Mouse (Mus musculus) stomach, embryonic 16.5 days (tissue): ENCODE measurements at regions not wholly inside any gene's neighbourhood (a gene's known extent, or its start where the extent isn't known, plus 50 kb on each side); places are given as distances from the start of the nearest gene placed in this dataset.

Source experiments
- ATAC-seq: fragments of 200-750 bp; cut with Nextera tagmentation; 2 replicates; pipeline ENCODE4 v1.8.0; 2017; ENCODE audit warnings: moderate number of reproducible peaks, moderate TSS enrichment; ENCODE audit not compliant: insufficient read depth, low FRiP score
- H3K27ac ChIP-seq: fragments of 300-500 bp; sonication (generic); 2 replicates; pipeline ENCODE4 v1.5.1; 2014; ENCODE audit warnings: low read length
- H3K27me3 ChIP-seq: fragments of 300-500 bp; sonication (generic); 2 replicates; pipeline ENCODE4 v1.6.1; 2014; ENCODE audit warnings: low read length, control low read depth, mixed read lengths; ENCODE audit not compliant: control insufficient read depth, insufficient read depth
- H3K36me3 ChIP-seq: fragments of 300-500 bp; sonication (generic); 2 replicates; pipeline ENCODE4 v1.6.1; 2014; ENCODE audit warnings: low read length; ENCODE audit not compliant: control insufficient read depth, insufficient read depth
- H3K4me1 ChIP-seq: fragments of 300-500 bp; sonication (generic); 2 replicates; pipeline ENCODE4 v1.6.1; 2014; ENCODE audit warnings: low read length, control low read depth, mixed read lengths; ENCODE audit not compliant: control insufficient read depth, insufficient read depth
- H3K4me2 ChIP-seq: fragments of 300-500 bp; sonication (generic); 2 replicates; pipeline ENCODE4 v1.6.1; 2014; ENCODE audit warnings: low read depth, low read length, mixed read lengths
- H3K4me3 ChIP-seq: fragments of 300-500 bp; sonication (generic); replicated peaks from 2 replicates; pipeline ENCODE4 v1.5.1; 2014; ENCODE audit warnings: mild to moderate bottlenecking, low read length
- H3K9ac ChIP-seq: fragments of 300-500 bp; sonication (generic); 2 replicates; pipeline ENCODE4 v1.6.1; 2014; ENCODE audit warnings: low read length
- H3K9me3 ChIP-seq: fragments of 300-500 bp; sonication (generic); replicated peaks from 2 replicates; pipeline ENCODE4 v1.6.1; 2016; ENCODE audit warnings: low read length, control low read depth; ENCODE audit not compliant: control insufficient read depth
- WGBS: fragments of 180-500 bp; shearing (Covaris S2); extraction: QIAGEN DNeasy Blood & Tissue Kit; methylation state at CpG from one replicate; pipeline ENCODE4 v1.1.7; 2014; 5-methylcytosine and 5-hydroxymethylcytosine counted together

- Histone ChIP-seq H3K4me2 (no peak overlapping the region), H3K36me3 (no peaks in the 10 kb centered on the region), H3K27me3 (no peaks in the 10 kb centered on the region), H3K27ac (no peak overlapping the region), H3K9me3 (no peaks in the 10 kb centered on the region), H3K9ac (no peak overlapping the region), H3K4me1 (no peaks in the 10 kb centered on the region), H3K4me3 (no peak overlapping the region)
- 86% methylated on average over 3 of the region's 3 CpGs for WGBS
- ATAC-seq = no peak
Measured at GRCm38 (mm10) chr15:64512615-64513014, 304.9 kb upstream of the Gm21798 start.

DNA sequence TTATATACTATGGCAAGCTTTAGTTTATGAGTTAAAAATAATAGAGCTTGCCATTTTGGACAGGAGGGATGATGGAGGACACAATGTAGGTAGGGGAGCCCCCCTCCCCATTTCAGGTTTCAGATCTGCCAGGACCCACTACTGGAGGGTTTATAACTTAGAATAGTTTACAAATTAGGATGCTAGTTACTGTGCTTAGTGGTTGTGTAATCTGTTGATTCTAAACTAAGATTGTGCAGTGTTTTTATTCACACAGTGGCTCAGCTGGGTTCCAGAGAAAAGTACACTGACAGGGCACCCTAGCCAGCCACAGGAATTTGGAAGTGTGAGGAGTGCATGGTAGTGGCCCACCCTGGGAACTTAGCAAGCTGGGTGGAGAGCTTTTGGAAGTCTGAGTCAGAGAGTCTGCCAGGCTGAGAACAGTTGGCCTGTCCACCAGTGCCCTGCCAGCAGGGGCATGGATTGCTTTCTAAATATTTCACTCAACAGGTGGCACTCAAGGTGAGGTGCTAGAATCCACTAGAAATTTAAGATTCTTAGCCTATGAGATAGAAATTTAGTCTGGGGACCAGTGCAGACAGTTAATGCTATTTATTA lies 303.9 kb upstream of the Gm21798 start:
- no peak overlapping the region for H3K27ac ChIP-seq
- H3K4me2 ChIP-seq = no peak overlapping the region
- no peak overlapping the region for H3K9ac ChIP-seq
- no peak for ATAC-seq
- H3K27me3 ChIP-seq = no peaks in the 10 kb centered on the region
- H3K9me3 ChIP-seq = no peaks in the 10 kb centered on the region
- H3K4me3 ChIP-seq = no peak overlapping the region
- H3K36me3 ChIP-seq = no peaks in the 10 kb centered on the region
- no peaks in the 10 kb centered on the region for H3K4me1 ChIP-seq

DNA sequence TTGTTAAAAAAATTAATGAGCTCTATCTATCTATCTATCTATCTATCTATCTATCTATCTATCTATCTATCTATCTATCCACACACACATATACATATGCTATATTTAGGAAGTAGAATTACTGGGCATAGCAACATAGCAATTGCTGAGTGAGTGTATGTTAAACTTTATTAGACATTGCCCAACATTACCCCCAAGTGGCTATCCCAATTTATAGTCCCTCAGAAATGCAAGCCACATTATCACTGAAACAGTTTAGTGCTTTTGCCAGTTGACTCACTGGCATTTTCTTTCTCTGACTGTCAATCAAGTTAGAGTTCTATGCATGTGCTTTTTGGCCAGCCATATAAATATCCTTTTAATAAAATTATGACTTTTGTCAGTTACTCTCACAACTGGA lies 302.3 kb upstream of the Gm21798 start:
- no peaks in the 10 kb centered on the region for H3K27me3 ChIP-seq
- no peak for ATAC-seq
- no peak overlapping the region for H3K27ac ChIP-seq
- H3K9me3 ChIP-seq = no peaks in the 10 kb centered on the region
- no peak overlapping the region for H3K4me3 ChIP-seq
- no peak overlapping the region for H3K9ac ChIP-seq
- H3K4me2 ChIP-seq = no peak overlapping the region
- H3K4me1 ChIP-seq = no peaks in the 10 kb centered on the region
- no peaks in the 10 kb centered on the region for H3K36me3 ChIP-seq

DNA sequence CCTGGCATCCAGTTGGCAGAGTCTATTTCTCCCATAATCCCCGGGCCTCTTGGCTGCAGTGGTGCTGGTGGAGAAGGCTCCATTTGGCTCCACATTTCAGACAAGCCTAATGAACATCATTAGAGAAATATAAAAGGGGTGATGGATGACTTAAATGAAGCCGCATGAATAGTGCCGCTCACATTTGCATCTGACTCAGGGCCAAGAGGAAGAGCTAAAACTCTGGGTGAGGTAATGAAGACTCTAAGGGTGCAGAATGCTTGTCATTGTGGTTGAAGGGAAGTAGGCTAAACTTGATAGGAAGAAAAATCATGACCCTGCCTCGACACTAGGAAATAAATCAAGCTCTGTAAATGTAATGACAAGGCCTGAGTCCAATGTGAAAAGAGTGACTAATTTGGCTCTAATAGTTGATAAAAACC lies 298.3 kb upstream of the Gm21798 start:
- no peaks in the 10 kb centered on the region for H3K36me3 ChIP-seq
- ATAC-seq = no peak

DNA sequence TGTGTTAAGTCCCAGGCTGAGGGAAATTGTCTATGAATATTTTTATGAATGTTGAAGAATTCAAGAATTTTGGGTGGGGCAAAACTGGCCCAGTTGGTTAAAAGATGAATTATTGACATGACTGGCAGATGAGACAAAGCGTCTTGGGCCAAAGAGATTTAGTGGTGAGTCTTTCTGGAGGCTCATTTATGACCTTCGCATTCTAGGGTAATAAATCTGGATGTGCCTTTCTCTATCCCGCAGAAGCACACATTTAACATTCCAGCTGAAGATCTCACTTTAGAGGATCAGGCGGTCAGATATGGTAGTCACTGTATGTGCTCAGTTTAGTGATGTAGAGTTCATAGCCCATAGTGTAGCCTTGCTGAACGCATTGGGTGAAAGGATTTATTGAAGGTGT lies 296.9 kb upstream of the Gm21798 start:
- no peak overlapping the region for H3K9ac ChIP-seq
- H3K4me1 ChIP-seq = no peaks in the 10 kb centered on the region
- no peak overlapping the region for H3K4me2 ChIP-seq
- no peak for ATAC-seq
- no peak overlapping the region for H3K4me3 ChIP-seq
- H3K36me3 ChIP-seq = no peaks in the 10 kb centered on the region
- no peaks in the 10 kb centered on the region for H3K27me3 ChIP-seq
- WGBS = 72% methylated on average over 5 of the region's 5 CpGs
- H3K27ac ChIP-seq = no peak overlapping the region
- H3K9me3 ChIP-seq = no peaks in the 10 kb centered on the region

More for the DNA sequence above, 298.3 kb upstream of the Gm21798 start:
- Histone ChIP-seq H3K4me2 (no peak overlapping the region), H3K9ac (no peak overlapping the region), H3K9me3 (no peaks in the 10 kb centered on the region), H3K4me3 (no peak overlapping the region), H3K4me1 (no peaks in the 10 kb centered on the region), H3K27ac (no peak overlapping the region), H3K27me3 (no peaks in the 10 kb centered on the region)
- 50% methylated on average over 4 of the region's 4 CpGs for WGBS

GRCm38 (mm10) chr15:64532260-64533120 lies 285.0 kb upstream of the Gm21798 start:
- H3K27me3 ChIP-seq = no peaks in the 10 kb centered on the region
- H3K9ac ChIP-seq = no peak overlapping the region
- no peaks in the 10 kb centered on the region for H3K4me1 ChIP-seq
- ATAC-seq = no peak
- no peaks in the 10 kb centered on the region for H3K9me3 ChIP-seq
- H3K4me3 ChIP-seq = no peak overlapping the region
- WGBS = 49% methylated on average over 6 of the region's 6 CpGs
- no peaks in the 10 kb centered on the region for H3K36me3 ChIP-seq
- H3K27ac ChIP-seq = no peak overlapping the region
- H3K4me2 ChIP-seq = no peak overlapping the region

DNA sequence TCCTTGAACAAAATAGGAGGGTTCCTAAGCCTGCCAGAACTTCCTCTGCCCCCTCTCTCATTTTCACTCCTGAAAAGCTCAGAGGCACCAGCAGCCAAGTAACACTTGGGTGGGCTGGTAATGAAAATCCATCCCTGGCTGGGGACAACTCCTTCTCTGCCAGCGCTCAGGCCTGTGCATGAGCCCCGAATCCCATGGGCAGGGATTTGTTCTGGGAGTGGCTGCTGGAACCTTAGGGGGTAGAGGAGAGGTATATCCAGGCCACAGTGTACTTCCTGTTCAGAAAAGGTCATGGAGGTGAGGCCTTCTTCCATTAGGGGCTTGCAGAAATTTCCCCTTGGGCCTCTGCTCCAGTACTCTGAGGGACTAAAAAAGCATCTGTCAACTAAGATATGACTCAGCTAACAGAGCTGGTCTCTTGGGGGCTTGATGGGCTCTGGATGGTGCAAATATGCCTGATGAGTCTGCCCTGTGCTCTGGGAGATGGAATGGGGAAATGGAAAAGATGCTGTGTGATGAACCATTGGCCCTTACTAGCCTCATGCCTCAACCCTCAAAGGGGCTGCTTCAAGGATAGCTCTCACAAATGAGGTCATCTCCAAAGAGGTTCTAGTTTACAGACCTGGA lies 284.2 kb upstream of the Gm21798 start:
- no peaks in the 10 kb centered on the region for H3K9me3 ChIP-seq
- H3K4me1 ChIP-seq = no peaks in the 10 kb centered on the region
- no peak overlapping the region for H3K27ac ChIP-seq
- 51% methylated on average over 2 of the region's 2 CpGs for WGBS
- no peak overlapping the region for H3K4me3 ChIP-seq
- H3K36me3 ChIP-seq = no peaks in the 10 kb centered on the region
- ATAC-seq = no peak
- no peak overlapping the region for H3K9ac ChIP-seq
- H3K4me2 ChIP-seq = no peak overlapping the region
- H3K27me3 ChIP-seq = no peaks in the 10 kb centered on the region

DNA sequence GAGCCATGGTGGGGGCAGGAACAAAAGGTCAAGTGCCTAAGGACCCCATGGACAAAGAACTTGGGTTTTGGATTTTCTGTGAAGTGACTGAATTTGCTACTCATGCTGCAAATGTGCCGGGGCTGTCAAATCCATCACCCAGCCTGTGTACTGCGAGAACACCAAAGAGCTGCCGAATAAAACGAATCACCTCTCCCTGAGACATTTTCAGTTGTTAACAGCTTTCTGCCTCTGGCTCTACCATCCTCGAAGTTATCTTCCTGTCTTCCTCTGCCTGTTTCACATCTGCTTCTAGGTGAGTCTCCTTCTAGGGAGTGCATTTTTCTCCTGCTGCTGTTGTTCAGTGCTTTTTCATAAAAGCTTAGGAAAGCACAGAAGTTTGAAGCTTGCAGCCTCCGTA lies 283.3 kb upstream of the Gm21798 start:
- ATAC-seq = no peak
- Histone ChIP-seq H3K4me1 (no peaks in the 10 kb centered on the region), H3K27ac (no peak overlapping the region), H3K36me3 (no peaks in the 10 kb centered on the region), H3K27me3 (no peaks in the 10 kb centered on the region), H3K9me3 (no peaks in the 10 kb centered on the region), H3K4me2 (no peak overlapping the region), H3K4me3 (no peak overlapping the region), H3K9ac (no peak overlapping the region)
- 47% methylated on average over 6 of the region's 6 CpGs for WGBS

GRCm38 (mm10) chr15:64535160-64535559 lies 282.3 kb upstream of the Gm21798 start:
- no peak overlapping the region for H3K27ac ChIP-seq
- no peaks in the 10 kb centered on the region for H3K9me3 ChIP-seq
- H3K4me3 ChIP-seq = no peak overlapping the region
- WGBS = 78% methylated on average over 2 of the region's 2 CpGs
- H3K4me1 ChIP-seq = no peaks in the 10 kb centered on the region
- no peak for ATAC-seq
- H3K27me3 ChIP-seq = no peaks in the 10 kb centered on the region
- no peaks in the 10 kb centered on the region for H3K36me3 ChIP-seq
- no peak overlapping the region for H3K9ac ChIP-seq
- no peak overlapping the region for H3K4me2 ChIP-seq
